Mouse (Mus musculus): Measurements from ENCODE around the gene Bcl11a. TPM values are rescaled to one million over a fixed set of nuclear protein-coding genes. Genes with fewer than 3 reads are reported as not detected.
A peak's percentile ranks its signal among the peaks of the same experiment; 100 is the strongest.

Bcl11a gene
- total and polyA plus RNA-seq, 2 experiments from 2014 or later = 70.8 to 173 TPM

DNA sequence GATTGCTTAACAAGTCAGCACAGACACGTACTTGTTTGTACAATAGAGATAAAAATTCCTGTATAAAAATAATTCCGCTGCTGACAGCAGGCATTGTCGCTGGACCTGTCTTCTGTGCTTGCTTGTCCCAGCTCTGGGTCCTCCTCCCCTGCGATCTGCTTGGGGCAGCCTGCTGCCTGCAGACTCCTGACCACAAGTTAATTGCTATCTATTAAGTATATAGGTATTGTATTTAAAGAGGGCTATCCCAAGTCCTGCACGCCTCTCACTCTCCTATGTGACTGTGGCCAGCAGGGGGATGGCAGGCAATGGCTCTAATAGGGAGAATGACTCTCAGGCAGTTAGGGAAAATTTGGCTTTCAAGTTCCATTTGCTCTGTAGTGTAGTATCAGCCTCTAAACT lies 16.2 kb downstream of the Bcl11a start:
- Histone ChIP-seq H3K36me3 (ENCODE audit: insufficient read depth) (no peaks in the 10 kb centered on the region), H3K27me3 (ENCODE audit: insufficient read depth, low read length) (no peaks in the 10 kb centered on the region), H3K4me1 (ENCODE audit: insufficient read depth) (peaks cover 54% of the 10 kb centered on the region), H3K9me3 (ENCODE audit: low read length) (no peaks in the 10 kb centered on the region), H3K4me2 (ENCODE audit: low read depth) (peak overlapping the region; percentile 46), H3K9ac (peak overlapping the region; percentile 39), H3K27ac (ENCODE audit: low read depth, low read length) (peak overlapping the region; percentile 89), H3K4me3 (ENCODE audit: low read depth, low read length) (no peak overlapping the region)
- whole genome bisulfite sequencing = 29% methylated on average over 5 of the region's 5 CpGs
- ATAC-seq (peak; percentile 18), DNase-seq (peak; percentile 62)
- TF ChIP-seq CTCF (IDR thresholded peaks at IDR 0.05; ENCODE audit: low read depth) = peak; percentile 56

DNA sequence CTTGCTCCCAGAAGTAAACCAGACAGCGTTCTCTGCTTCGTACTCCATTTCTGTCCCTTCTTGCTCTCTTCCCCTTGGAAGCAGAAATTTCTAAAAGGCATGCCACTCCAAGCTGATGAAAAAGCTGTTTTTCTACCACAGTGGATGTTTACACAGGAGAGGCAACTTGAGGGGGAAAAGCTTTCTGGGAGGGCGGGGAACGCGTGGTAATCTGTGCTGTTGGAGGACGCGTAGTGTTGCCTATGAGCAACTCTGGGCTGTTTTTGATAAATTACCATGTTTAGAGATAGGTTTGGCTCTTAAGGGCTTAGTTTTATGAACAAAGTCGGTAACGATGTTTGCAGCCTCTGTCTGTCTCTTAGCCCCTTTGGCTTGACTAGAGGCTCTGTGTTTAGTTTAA lies 17.4 kb downstream of the Bcl11a start:
- Histone ChIP-seq H3K4me3 (ENCODE audit: low read depth, low read length) (peak overlapping the region; percentile 15; the same call in 1 of the 2 replicates), H3K27me3 (ENCODE audit: insufficient read depth, low read length) (no peaks in the 10 kb centered on the region), H3K27ac (ENCODE audit: low read depth, low read length) (peak overlapping the region; percentile 89), H3K9me3 (ENCODE audit: low read length) (no peaks in the 10 kb centered on the region), H3K4me1 (ENCODE audit: insufficient read depth) (peaks cover 55% of the 10 kb centered on the region), H3K36me3 (ENCODE audit: insufficient read depth) (no peaks in the 10 kb centered on the region), H3K9ac (peak overlapping the region; percentile 56), H3K4me2 (ENCODE audit: low read depth) (peak overlapping the region; percentile 46)
- ATAC-seq (peak; percentile 55), DNase-seq (peak; percentile 77)
- TF ChIP-seq CTCF (IDR thresholded peaks at IDR 0.05; ENCODE audit: low read depth) = no peak
- 21% methylated on average over 9 of the region's 9 CpGs for WGBS

DNA sequence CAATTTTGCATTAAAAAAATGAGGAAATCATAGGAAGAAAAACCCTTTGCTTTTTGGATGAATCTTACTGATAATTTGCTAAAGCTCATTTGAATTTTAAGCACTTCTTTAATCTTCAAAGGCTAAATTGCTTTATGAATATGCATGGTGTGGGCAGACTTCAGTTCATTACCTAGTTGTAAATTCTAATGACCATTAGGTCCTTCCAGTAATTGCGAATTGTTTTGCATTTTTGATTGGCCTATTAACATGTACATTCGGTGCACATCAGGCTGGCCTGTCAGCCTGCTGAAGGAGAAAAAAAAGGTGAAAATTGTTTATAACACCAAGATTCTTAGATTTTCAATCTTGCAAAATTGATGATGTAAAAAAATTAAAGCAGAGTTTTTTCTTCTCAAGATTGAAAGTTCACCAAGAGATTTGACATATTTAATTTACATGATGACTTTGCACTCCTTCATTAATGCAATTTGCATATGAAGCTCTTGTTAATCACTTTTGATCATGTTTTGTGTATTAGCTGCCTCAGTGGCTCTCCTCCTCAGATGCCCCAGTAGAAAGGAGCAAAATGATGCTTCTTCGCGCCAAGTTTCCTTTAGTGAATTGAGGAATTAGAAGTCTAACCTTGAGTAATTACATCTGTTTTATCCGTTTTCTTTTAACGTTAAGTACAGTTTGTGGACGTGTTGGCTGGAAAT lies 17.9 kb downstream of the Bcl11a start:
- 20% methylated on average over 7 of the region's 7 CpGs for WGBS
- H3K9me3 ChIP-seq (ENCODE audit: low read length) = no peaks in the 10 kb centered on the region
- peak overlapping the region; percentile 89 for H3K27ac ChIP-seq (ENCODE audit: low read depth, low read length)
- no peak for TF ChIP-seq CTCF (IDR thresholded peaks at IDR 0.05; ENCODE audit: low read depth)
- H3K4me3 ChIP-seq (ENCODE audit: low read depth, low read length) = peak overlapping the region; percentile 15; the same call in 1 of the 2 replicates
- peak overlapping the region; percentile 46 for H3K4me2 ChIP-seq (ENCODE audit: low read depth)
- ATAC-seq (peak; percentile 18; the same call in 1 of the 2 replicates), DNase-seq (peak; percentile 61)
- peaks cover 59% of the 10 kb centered on the region for H3K4me1 ChIP-seq (ENCODE audit: insufficient read depth)
- no peaks in the 10 kb centered on the region for H3K36me3 ChIP-seq (ENCODE audit: insufficient read depth)
- H3K27me3 ChIP-seq (ENCODE audit: insufficient read depth, low read length) = no peaks in the 10 kb centered on the region
- peak overlapping the region; percentile 56 for H3K9ac ChIP-seq

DNA sequence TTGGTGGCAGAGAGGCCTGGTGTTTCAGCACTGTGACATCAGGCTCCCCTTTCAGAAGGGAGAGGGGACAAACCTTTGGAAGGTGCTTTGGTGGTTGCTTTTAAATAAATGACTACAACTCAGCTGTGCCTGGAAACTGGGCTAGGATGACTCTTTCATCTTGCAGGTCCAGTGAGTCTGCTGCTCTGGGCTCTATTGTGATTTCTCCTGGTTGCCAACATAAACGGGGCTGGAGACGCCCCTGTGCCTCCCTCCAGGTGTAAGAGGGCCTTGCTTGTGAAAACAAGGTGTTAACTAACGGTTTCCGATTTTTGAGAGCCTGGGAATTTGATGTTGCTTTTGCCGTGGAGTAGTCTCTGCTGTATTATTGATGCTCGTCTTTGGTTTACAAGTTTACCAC lies 18.6 kb downstream of the Bcl11a start:
- H3K4me1 ChIP-seq (ENCODE audit: insufficient read depth) = peaks cover 60% of the 10 kb centered on the region
- 19% methylated on average over 6 of the region's 6 CpGs for WGBS
- no peak for ATAC-seq

DNA sequence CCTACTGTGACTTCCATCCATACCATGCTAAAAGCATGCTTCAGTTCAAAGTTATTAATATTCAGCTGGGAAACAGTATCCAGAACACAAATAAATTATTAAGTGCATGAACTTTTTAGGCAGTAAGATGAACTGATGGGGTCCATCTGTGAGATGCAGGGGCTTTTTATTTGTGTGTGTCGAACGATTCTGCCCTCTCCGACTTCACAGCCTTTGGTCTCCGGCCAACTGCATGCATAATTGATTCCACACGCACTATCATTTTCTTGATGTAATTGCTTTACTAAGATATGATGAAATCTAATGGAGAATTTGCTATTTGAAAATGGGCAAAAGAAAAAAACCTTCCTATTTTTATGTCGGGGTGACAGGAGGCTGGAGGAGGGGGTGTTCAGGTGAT lies 19.2 kb downstream of the Bcl11a start:
- Histone ChIP-seq H3K9ac (peak overlapping the region; percentile 56; the same call in 1 of the 2 replicates), H3K4me3 (ENCODE audit: low read depth, low read length) (peak overlapping the region; percentile 7; the same call in 1 of the 2 replicates), H3K27ac (ENCODE audit: low read depth, low read length) (peak overlapping the region; percentile 89), H3K36me3 (ENCODE audit: insufficient read depth) (no peaks in the 10 kb centered on the region), H3K9me3 (ENCODE audit: low read length) (no peaks in the 10 kb centered on the region), H3K4me1 (ENCODE audit: insufficient read depth) (peaks cover 58% of the 10 kb centered on the region), H3K27me3 (ENCODE audit: insufficient read depth, low read length) (no peaks in the 10 kb centered on the region), H3K4me2 (ENCODE audit: low read depth) (peak overlapping the region; percentile 46)
- ATAC-seq (no peak), DNase-seq (peak; percentile 57)
- 9% methylated on average over 6 of the region's 6 CpGs for WGBS
- TF ChIP-seq CTCF (IDR thresholded peaks at IDR 0.05; ENCODE audit: low read depth) = no peak

More for the DNA sequence above, 18.6 kb downstream of the Bcl11a start:
- no peaks in the 10 kb centered on the region for H3K36me3 ChIP-seq (ENCODE audit: insufficient read depth)
- no peaks in the 10 kb centered on the region for H3K27me3 ChIP-seq (ENCODE audit: insufficient read depth, low read length)
- H3K9ac ChIP-seq = peak overlapping the region; percentile 56; the same call in 1 of the 2 replicates
- no peak for TF ChIP-seq CTCF (IDR thresholded peaks at IDR 0.05; ENCODE audit: low read depth)
- H3K4me3 ChIP-seq (ENCODE audit: low read depth, low read length) = no peak overlapping the region
- no peaks in the 10 kb centered on the region for H3K9me3 ChIP-seq (ENCODE audit: low read length)
- H3K27ac ChIP-seq (ENCODE audit: low read depth, low read length) = peak overlapping the region; percentile 89
- H3K4me2 ChIP-seq (ENCODE audit: low read depth) = peak overlapping the region; percentile 46
- DNase-seq = peak; percentile 60

DNA sequence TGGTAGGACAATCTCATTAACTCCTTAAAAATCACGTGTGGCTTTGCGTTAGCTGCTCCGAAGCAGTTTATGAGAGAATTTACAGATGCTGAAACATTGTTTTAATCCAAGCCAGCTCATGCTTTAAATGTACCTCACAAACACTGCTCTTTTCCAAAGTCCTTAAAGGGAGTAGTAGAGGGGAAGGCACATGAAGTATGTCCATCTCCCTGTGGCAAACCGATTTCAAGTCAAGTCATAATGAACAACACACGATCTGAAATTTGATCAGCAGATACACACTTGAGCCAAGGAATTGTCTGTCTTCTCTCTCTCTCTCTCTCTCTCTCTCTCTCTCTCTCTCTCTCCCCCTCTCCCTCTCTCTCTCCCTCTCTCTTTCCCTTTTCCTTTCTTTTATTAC lies 20.2 kb downstream of the Bcl11a start:
- no peaks in the 10 kb centered on the region for H3K36me3 ChIP-seq (ENCODE audit: insufficient read depth)
- H3K4me2 ChIP-seq (ENCODE audit: low read depth) = peak overlapping the region; percentile 46
- WGBS = 28% methylated on average over 5 of the region's 5 CpGs
- ATAC-seq (no peak), DNase-seq (peak; percentile 55)
- H3K4me3 ChIP-seq (ENCODE audit: low read depth, low read length) = no peak overlapping the region
- peaks cover 55% of the 10 kb centered on the region for H3K4me1 ChIP-seq (ENCODE audit: insufficient read depth)
- peak overlapping the region; percentile 26 for H3K9ac ChIP-seq
- H3K27ac ChIP-seq (ENCODE audit: low read depth, low read length) = peak overlapping the region; percentile 89
- no peaks in the 10 kb centered on the region for H3K27me3 ChIP-seq (ENCODE audit: insufficient read depth, low read length)
- no peaks in the 10 kb centered on the region for H3K9me3 ChIP-seq (ENCODE audit: low read length)
- no peak for TF ChIP-seq CTCF (IDR thresholded peaks at IDR 0.05; ENCODE audit: low read depth)

DNA sequence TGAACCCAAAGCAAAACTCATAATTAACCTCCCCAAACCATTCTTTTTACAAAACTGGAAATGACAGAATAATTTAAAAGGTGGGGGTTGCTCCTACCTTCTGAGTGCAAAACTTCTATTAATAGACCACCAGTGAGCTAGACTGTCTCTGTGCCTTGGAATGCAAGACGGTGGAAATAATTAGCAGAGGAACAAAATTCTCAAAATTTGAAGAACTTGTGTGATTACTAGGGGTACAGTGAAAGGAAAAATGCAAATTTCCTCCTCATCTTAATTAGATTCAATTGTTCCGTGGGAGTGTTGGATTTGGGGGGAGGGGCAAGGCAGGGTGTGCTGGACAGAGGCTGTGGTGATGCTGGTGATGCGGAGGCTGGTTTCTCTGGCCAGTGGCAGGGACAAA lies 20.8 kb downstream of the Bcl11a start:
- Histone ChIP-seq H3K36me3 (ENCODE audit: insufficient read depth) (no peaks in the 10 kb centered on the region), H3K27me3 (ENCODE audit: insufficient read depth, low read length) (no peaks in the 10 kb centered on the region), H3K9ac (peak overlapping the region; percentile 26; the same call in 1 of the 2 replicates), H3K27ac (ENCODE audit: low read depth, low read length) (peak overlapping the region; percentile 89), H3K4me1 (ENCODE audit: insufficient read depth) (peaks cover 57% of the 10 kb centered on the region), H3K9me3 (ENCODE audit: low read length) (no peaks in the 10 kb centered on the region), H3K4me3 (ENCODE audit: low read depth, low read length) (no peak overlapping the region), H3K4me2 (ENCODE audit: low read depth) (peak overlapping the region; percentile 37)
- ATAC-seq = no peak
- WGBS = 27% methylated on average over 3 of the region's 3 CpGs
- no peak for DNase-seq
- TF ChIP-seq CTCF (IDR thresholded peaks at IDR 0.05; ENCODE audit: low read depth) = no peak

Measured in forebrain, postnatal 0 days (tissue).